Mouse (Mus musculus) neural tube, embryonic 12.5 days (tissue): ENCODE measurements around the gene Supt4a. TPM values are rescaled to one million over a fixed set of nuclear protein-coding genes. Genes with fewer than 3 reads are reported as not detected.

Source experiments
- ATAC-seq: fragments of 200-750 bp; cut with Nextera tagmentation; 2 replicates; pipeline ENCODE4 v1.8.0; 2017; ENCODE audit warnings: low read depth, mild to moderate bottlenecking, moderate TSS enrichment, moderate library complexity; ENCODE audit not compliant: low FRiP score
- H3K27ac ChIP-seq: fragments of 300-500 bp; sonication (generic); 2 replicates; pipeline ENCODE4 v1.5.1; 2016
- H3K27me3 ChIP-seq: fragments of 300-500 bp; sonication (generic); replicated peaks from 2 replicates; pipeline ENCODE4 v1.6.1; 2016; ENCODE audit warnings: mild to moderate bottlenecking
- H3K36me3 ChIP-seq: fragments of 300-500 bp; sonication (generic); 2 replicates; pipeline ENCODE4 v1.6.1; 2016; ENCODE audit warnings: mild to moderate bottlenecking
- H3K4me1 ChIP-seq: fragments of 300-500 bp; sonication (generic); 2 replicates; pipeline ENCODE4 v1.6.1; 2016
- H3K4me2 ChIP-seq: fragments of 300-500 bp; sonication (generic); replicated peaks from 2 replicates; pipeline ENCODE4 v1.6.1; 2016; ENCODE audit warnings: mild to moderate bottlenecking
- H3K4me3 ChIP-seq: fragments of 300-500 bp; sonication (generic); 2 replicates; pipeline ENCODE4 v1.5.1; 2016
- H3K9ac ChIP-seq: fragments of 300-500 bp; sonication (generic); 2 replicates; pipeline ENCODE4 v1.6.1; 2016; ENCODE audit warnings: mild to moderate bottlenecking
- H3K9me3 ChIP-seq: fragments of 300-500 bp; sonication (generic); 2 replicates; pipeline ENCODE4 v1.6.1; 2016; ENCODE audit warnings: mild to moderate bottlenecking
- WGBS: fragments of 180-500 bp; shearing (Covaris S2); methylation state at CpG from one replicate; pipeline ENCODE4 v1.1.7; 2016; 5-methylcytosine and 5-hydroxymethylcytosine counted together
- polyA plus RNA-seq: library from polyadenylated mRNA; unstranded; fragments of >200 nt; fragmentation: Nextera tagmentation; extraction: Ambion mirVana; gene quantifications from 2 replicates; pipeline ENCODE4 v1.2.1, GENCODE M21; 2016

The Supt4a gene
- polyA plus RNA-seq, 1 experiment from 2014 or later = 149 TPM

DNA sequence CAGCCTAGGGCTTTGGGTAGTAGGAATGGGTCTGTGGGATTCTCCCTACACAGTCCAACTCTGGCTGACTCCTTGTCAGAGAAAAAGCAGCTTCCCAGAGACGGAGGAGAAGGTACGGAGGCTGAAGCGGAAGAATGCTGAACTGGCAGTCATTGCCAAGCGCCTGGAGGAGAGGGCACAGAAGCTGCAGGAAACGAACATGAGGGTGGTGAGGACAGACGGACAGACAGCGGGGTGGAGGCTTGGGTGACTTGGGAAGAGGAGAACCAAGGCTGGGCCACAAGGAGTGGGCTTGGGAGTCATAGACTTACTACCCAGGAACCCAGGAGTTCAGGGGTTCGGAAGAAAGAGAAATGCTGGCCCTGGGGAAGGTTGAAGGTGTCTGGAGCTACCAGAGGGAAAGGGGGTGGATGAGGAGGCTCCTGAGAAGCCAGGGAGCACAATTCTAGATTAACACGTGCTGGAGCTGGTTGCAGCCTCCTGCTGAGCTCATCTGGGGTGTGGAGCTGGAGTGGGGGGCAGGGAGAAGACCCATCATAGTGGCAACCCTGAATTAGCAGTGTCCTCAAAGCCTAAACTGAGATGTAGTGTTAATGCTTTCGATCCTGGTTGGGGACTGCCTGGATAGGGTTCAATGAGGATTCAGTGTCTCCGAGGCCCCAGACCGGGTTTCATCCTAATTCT is 25.5 kb downstream of the Supt4a start:
- H3K9ac ChIP-seq = peak overlapping the region; percentile 70
- peak overlapping the region; percentile 64 for H3K4me3 ChIP-seq
- no peak for ATAC-seq
- H3K4me2 ChIP-seq = peak overlapping the region; percentile 96
- peaks cover 42% of the 10 kb centered on the region for H3K4me1 ChIP-seq
- WGBS = 45% methylated on average over 12 of the region's 12 CpGs
- no peaks in the 10 kb centered on the region for H3K9me3 ChIP-seq
- H3K27ac ChIP-seq = no peak overlapping the region
- H3K27me3 ChIP-seq = peaks cover 70% of the 10 kb centered on the region
- H3K36me3 ChIP-seq = no peaks in the 10 kb centered on the region

DNA sequence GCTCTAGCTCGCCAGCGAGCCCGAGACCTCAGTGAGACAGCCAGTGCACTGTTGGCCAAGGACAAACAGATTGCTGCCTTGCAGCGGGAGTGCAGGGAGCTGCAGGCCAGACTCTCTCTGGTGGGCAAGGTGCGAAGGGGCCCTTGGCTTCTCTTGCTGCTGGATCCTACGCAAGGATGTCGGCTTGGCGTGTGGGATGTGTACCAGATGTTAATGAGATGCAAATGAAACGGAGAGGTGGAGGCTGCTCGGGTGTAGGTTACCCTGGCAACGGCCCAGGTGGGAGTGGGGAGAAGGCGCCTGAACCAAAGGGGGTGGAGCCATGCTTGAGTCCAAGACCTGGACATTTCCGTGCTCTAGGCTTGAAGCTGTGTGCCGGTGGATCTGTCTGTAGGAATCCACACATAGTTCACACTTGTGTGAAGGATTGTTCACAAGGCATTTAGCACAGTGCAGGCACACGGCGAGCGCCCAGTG is 26.2 kb downstream of the Supt4a start:
- peak overlapping the region; percentile 64 for H3K4me3 ChIP-seq
- peaks cover 42% of the 10 kb centered on the region for H3K4me1 ChIP-seq
- H3K9me3 ChIP-seq = no peaks in the 10 kb centered on the region
- peak overlapping the region; percentile 70 for H3K9ac ChIP-seq
- H3K4me2 ChIP-seq = peak overlapping the region; percentile 96
- no peaks in the 10 kb centered on the region for H3K36me3 ChIP-seq
- peak; percentile 48 for ATAC-seq
- no peak overlapping the region for H3K27ac ChIP-seq
- H3K27me3 ChIP-seq = peaks cover 70% of the 10 kb centered on the region
- 1% methylated on average over 17 of the region's 17 CpGs for WGBS

DNA sequence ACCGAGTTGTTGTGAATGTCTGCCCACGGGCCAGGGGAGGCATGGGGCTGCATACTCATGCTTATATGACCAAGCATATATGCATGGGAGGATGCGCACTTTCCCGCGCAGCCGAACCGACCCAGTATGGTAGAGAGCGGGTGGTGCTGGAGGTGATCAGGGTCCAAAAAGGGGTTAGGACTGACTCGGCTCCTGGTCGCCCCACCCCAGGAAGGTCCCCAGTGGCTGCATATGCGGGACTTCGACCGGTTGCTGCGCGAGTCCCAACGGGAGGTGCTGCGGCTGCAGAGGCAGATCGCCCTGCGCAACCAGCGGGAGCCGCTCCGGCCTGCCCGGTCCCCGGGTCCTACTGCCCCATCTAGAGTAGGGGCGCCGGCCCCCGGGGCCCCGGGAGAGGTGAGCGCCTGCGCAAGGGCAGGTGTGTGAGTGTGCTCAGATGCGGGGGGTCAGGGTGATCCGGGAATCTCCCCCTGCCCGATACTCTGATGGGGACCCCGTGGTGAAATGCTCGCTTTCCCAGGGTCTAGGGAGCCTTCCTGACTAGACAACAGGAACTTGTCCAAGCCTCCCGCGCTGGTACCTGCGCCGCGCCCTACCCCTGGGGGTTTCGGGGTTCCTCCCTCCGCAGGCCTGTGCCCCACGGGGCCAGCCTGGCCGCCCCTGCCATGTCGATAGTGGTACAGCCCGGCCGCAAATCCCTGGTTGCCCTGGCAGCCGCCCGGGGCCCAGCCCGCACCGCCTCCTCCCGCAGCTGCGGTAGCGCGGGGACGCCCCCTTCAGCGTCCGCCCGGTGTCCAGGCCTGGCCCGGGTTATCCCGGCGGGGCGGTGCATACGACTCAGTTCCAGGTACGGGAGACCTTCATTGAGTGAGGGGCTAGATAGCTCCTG is 26.9 kb downstream of the Supt4a start:
- WGBS = under 1% methylated on average over 65 of the region's 65 CpGs
- Histone ChIP-seq H3K9me3 (no peaks in the 10 kb centered on the region), H3K36me3 (no peaks in the 10 kb centered on the region), H3K9ac (peak overlapping the region; percentile 70), H3K27me3 (peaks cover 70% of the 10 kb centered on the region), H3K4me3 (peak overlapping the region; percentile 64), H3K4me2 (peak overlapping the region; percentile 96), H3K4me1 (peaks cover 42% of the 10 kb centered on the region), H3K27ac (no peak overlapping the region)
- peak; percentile 51 for ATAC-seq

DNA sequence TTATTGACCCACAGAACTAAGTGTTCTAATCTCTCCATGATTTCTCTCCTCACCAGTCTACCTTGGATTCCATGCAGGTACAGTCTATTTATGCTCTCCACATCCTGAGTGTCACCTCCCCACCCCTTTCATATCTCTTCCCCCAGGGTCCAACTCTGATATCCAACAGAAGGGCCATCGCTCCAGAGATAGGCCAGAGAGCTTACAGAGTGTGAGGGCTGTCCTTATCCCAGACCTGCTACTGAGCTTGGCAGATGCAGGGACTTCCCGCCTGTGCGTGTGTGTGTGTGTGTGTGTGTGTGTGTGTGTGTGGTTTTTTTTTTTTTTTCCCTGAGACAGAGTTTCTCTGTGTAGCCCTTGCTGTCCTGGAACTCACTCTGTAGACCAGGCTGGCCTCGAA is 31.4 kb downstream of the Supt4a start:
- Histone ChIP-seq H3K27ac (no peak overlapping the region), H3K9ac (no peak overlapping the region), H3K27me3 (peaks cover 35% of the 10 kb centered on the region), H3K36me3 (0 out of 2 replicates have a peak, but pooled peaks cover 8% of the 10 kb centered on the region), H3K9me3 (no peaks in the 10 kb centered on the region), H3K4me2 (no peak overlapping the region), H3K4me3 (no peak overlapping the region), H3K4me1 (peaks cover 13% of the 10 kb centered on the region)
- 81% methylated on average over 4 of the region's 4 CpGs for WGBS
- no peak for ATAC-seq

DNA sequence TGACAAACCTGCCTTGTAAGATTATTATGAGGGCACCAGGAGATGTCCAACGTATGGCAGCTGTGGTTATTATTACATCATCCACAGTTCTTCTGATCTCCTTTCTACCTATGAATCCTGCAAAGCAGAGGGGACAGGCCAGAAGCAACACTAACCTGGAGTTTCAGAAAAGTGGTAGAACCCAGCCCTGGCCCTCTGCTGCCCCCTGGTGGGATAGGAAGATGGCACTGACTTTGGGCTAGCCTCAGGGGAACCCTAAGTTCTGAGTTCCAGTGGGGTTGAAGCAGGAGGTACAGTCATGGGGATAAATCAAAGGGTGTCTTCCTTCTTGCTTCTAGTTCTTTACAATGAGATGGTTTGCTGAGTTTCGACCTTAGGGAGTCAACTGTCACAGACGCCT is 33.6 kb downstream of the Supt4a start:
- no peak for ATAC-seq
- Histone ChIP-seq H3K9ac (no peak overlapping the region), H3K27me3 (peaks cover 12% of the 10 kb centered on the region), H3K4me2 (no peak overlapping the region), H3K4me1 (no peaks in the 10 kb centered on the region), H3K36me3 (peaks cover 17% of the 10 kb centered on the region), H3K9me3 (no peaks in the 10 kb centered on the region), H3K27ac (no peak overlapping the region), H3K4me3 (no peak overlapping the region)
- 63% methylated on average over 3 of the region's 3 CpGs for WGBS

DNA sequence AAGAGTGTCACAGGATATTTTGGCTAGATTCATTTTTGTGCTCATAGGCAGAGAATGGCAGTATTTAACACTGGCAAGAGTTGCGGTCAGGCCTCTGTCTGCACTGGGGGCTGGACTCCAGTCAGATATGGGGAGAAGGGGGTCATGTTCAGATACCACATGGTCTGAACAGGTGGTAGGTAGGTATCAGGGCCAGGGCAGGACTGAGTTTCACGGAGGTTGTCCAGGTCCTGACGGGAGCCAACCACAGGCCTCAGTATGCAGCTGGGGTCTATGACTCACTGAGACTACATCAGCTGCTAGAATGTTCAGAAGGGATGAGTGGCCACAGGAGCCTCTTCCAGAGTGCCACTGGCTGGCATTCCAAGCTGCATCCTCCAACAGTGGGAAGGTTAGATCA is 35.0 kb downstream of the Supt4a start:
- no peak for ATAC-seq
- no peak overlapping the region for H3K4me2 ChIP-seq
- H3K27me3 ChIP-seq = peaks cover 1% of the 10 kb centered on the region
- 89% methylated on average over 3 of the region's 3 CpGs for WGBS
- H3K9ac ChIP-seq = no peak overlapping the region
- H3K27ac ChIP-seq = no peak overlapping the region
- H3K4me3 ChIP-seq = no peak overlapping the region
- no peaks in the 10 kb centered on the region for H3K9me3 ChIP-seq
- H3K36me3 ChIP-seq = peaks cover 30% of the 10 kb centered on the region
- H3K4me1 ChIP-seq = no peaks in the 10 kb centered on the region

DNA sequence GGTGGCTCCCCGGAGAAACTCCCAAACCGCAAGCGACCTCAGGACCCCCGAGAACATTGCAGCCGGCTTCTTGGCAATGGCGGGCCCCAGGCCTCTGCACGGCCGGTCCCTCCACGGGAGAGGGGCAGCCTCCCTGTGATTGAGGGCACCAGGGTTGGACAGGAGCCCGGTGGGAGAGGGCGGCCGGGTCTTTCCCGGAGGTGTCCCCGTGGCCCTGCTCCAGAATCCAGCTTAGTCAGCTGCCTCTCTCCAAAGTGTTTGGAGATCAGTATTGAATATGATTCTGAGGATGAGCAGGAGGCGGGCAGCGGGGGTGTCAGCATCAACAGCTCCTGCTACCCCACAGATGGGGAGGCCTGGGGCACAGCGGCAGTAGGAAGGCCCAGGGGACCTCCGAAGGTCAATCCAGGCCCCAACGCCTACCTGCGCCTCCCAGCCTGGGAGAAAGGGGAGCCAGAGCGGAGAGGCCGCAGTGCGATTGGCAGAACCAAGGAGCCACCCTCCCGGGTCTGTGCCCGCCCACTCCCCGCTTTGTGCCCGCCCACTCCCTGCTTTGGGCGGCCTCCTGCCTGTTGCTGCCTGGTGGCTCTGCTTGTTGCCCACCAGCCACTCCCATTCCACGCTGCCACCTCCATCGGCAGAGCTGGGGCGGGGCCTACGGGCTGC is 40.9 kb downstream of the Supt4a start:
- H3K27ac ChIP-seq = no peak overlapping the region
- H3K4me1 ChIP-seq = peaks cover 14% of the 10 kb centered on the region
- H3K4me2 ChIP-seq = peak overlapping the region; percentile 66
- peaks cover 22% of the 10 kb centered on the region for H3K36me3 ChIP-seq
- H3K27me3 ChIP-seq = peaks cover 14% of the 10 kb centered on the region
- WGBS = 10% methylated on average over 32 of the region's 32 CpGs
- peak overlapping the region; percentile 26 for H3K4me3 ChIP-seq
- ATAC-seq = peak; percentile 67; the same call in 1 of the 2 replicates
- H3K9me3 ChIP-seq = no peaks in the 10 kb centered on the region
- H3K9ac ChIP-seq = peak overlapping the region; percentile 29; the same call in 1 of the 2 replicates

DNA sequence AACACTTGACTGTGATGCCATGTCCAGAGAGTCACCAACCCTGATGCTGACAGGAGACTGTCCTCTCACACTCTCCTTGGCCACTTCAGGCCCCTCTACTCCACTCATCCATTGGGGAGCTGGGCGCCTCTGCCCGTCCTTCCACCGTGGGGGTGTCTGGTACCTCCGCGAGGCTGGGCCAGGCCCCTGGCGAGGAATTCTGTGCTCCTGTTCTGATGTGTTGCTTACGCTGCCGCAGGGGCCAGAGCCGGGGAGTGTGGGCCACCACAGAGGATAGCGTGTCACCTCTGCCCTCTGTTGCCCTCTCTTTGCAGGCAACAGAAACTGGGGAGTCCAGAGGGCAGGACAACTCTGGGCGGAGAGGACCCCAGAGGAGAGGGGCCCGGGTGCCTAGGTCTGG is 41.6 kb downstream of the Supt4a start:
- H3K27me3 ChIP-seq = peaks cover 14% of the 10 kb centered on the region
- peaks cover 14% of the 10 kb centered on the region for H3K4me1 ChIP-seq
- peak; percentile 23; the same call in 1 of the 2 replicates for ATAC-seq
- no peak overlapping the region for H3K27ac ChIP-seq
- WGBS = 46% methylated on average over 12 of the region's 12 CpGs
- 0 out of 2 replicates have a peak overlapping the region, but pooled peaks have one; percentile 29 for H3K9ac ChIP-seq
- H3K4me2 ChIP-seq = peak overlapping the region; percentile 66
- H3K4me3 ChIP-seq = peak overlapping the region; percentile 26; the same call in 1 of the 2 replicates
- peaks cover 22% of the 10 kb centered on the region for H3K36me3 ChIP-seq
- H3K9me3 ChIP-seq = no peaks in the 10 kb centered on the region

DNA sequence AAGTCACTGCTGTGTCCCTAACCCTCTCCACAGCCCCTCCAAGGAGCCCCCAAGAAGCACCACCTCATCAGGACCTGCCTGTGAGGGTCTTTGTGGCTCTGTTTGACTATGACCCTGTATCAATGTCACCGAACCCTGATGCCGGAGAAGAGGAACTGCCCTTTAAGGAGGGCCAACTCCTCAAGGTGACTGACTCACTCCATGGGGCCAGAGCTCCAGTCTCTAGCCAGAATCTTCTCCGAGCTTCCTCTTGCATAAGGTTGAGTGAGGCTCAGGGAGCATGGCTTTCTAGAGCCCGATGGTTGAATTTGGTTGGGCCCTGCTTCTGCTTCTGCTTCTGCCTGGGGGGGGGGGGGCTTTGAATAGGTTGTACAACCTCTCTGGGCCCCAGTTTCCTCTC is 42.0 kb downstream of the Supt4a start:
- ATAC-seq = no peak
- Histone ChIP-seq H3K9me3 (no peaks in the 10 kb centered on the region), H3K36me3 (peaks cover 22% of the 10 kb centered on the region), H3K4me1 (peaks cover 14% of the 10 kb centered on the region), H3K9ac (no peak overlapping the region), H3K4me3 (no peak overlapping the region), H3K27me3 (peaks cover 14% of the 10 kb centered on the region), H3K27ac (no peak overlapping the region), H3K4me2 (no peak overlapping the region)
- WGBS = 87% methylated on average over 4 of the region's 4 CpGs

DNA sequence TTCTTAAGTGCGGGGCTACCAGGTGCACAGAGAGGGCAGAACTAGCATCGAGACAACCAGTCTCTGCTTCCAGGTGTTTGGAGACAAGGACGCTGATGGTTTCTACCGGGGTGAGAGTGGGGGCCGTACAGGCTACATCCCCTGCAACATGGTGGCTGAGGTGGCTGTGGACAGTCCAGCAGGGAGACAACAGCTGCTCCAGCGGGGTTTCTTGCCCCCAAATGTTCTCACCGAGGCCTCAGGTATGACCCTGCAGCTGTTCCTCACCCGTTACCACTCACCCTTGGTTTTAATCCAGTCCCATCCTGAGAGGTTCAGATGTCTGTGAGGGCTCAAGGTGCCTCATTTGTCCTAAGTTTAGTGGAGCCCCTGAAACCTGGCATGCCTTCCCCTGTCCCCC is 42.8 kb downstream of the Supt4a start:
- Histone ChIP-seq H3K4me2 (no peak overlapping the region), H3K9ac (no peak overlapping the region), H3K9me3 (no peaks in the 10 kb centered on the region), H3K27me3 (peaks cover 14% of the 10 kb centered on the region), H3K27ac (no peak overlapping the region), H3K36me3 (peaks cover 19% of the 10 kb centered on the region), H3K4me3 (no peak overlapping the region), H3K4me1 (peaks cover 14% of the 10 kb centered on the region)
- no peak for ATAC-seq
- WGBS = 90% methylated on average over 8 of the region's 8 CpGs

DNA sequence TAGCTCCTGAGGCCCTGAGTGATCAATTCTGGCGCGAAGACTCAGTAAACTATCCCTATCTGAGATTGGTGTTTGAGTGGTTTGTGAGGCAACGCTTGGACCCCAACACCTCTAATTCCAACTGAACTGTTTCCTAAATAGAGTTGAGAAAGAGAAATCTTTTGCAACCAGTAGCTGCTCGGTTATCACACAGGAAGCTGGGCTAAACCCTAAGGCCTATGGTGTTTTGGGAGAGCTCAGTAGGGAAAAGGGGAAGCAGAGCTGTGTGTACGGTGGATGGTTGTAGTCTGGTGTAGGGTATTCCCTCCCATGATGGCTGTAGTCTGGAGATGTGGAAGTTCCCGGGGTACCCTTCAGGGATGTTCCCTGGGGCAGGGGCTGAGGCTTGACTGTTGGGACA is 52.7 kb downstream of the Supt4a start:
- WGBS = 87% methylated on average over 6 of the region's 6 CpGs
- Histone ChIP-seq H3K4me3 (no peak overlapping the region), H3K27me3 (no peaks in the 10 kb centered on the region), H3K27ac (no peak overlapping the region), H3K4me1 (no peaks in the 10 kb centered on the region), H3K36me3 (peaks cover 3% of the 10 kb centered on the region; the same call in 1 of the 2 replicates), H3K9ac (no peak overlapping the region), H3K4me2 (no peak overlapping the region), H3K9me3 (no peaks in the 10 kb centered on the region)
- ATAC-seq = no peak
